Mouse (Mus musculus) ES-E14 (cell line): ENCODE measurements around the gene Gk2. TPM values are rescaled to one million over a fixed set of nuclear protein-coding genes. Genes with fewer than 3 reads are reported as not detected.

Experiments
- DNase-seq: peaks from one replicate; pipeline ENCODE4 v3.0.0-alpha.2; 2013; ENCODE audit warnings: low read depth, low spot score
- H3K27ac ChIP-seq: 2 replicates; pipeline ENCODE4 v1.5.1; 2012; ENCODE audit warnings: low read depth, mild to moderate bottlenecking, low read length, moderate library complexity, mixed read lengths; ENCODE audit not compliant: poor library complexity, insufficient read depth, severe bottlenecking
- H3K36me3 ChIP-seq: 2 replicates; pipeline ENCODE4 v1.6.1; 2012; ENCODE audit warnings: mild to moderate bottlenecking, low read length, moderate library complexity, mixed read lengths; ENCODE audit not compliant: control insufficient read depth, poor library complexity, insufficient read depth, severe bottlenecking
- H3K4me1 ChIP-seq, 2 experiments: fragments of 150-350 bp in 1 of 2; sonication (generic) in 1 of 2; 2 replicates each; pipeline ENCODE4 v1.6.1; 2012; ENCODE audit warnings: low read length in 2 of 2, mild to moderate bottlenecking in 1 of 2, mixed read lengths in 1 of 2; ENCODE audit not compliant: control insufficient read depth in 2 of 2, insufficient read depth in 2 of 2, poor library complexity in 1 of 2
- H3K4me3 ChIP-seq, 2 experiments: fragments of 150-350 bp in 1 of 2; sonication (generic) in 1 of 2; 2 replicates each; pipeline ENCODE4 v1.5.1; 2012; ENCODE audit warnings: low read length in 2 of 2, low read depth in 1 of 2, mild to moderate bottlenecking in 1 of 2, mixed read lengths in 1 of 2; ENCODE audit not compliant: insufficient read depth in 1 of 2, poor library complexity in 1 of 2, severe bottlenecking in 1 of 2
- H3K9ac ChIP-seq: 2 replicates; pipeline ENCODE4 v1.6.1; 2012; ENCODE audit warnings: low read depth, mild to moderate bottlenecking, low read length, mixed read lengths; ENCODE audit not compliant: poor library complexity, insufficient read depth, severe bottlenecking
- H3K9me3 ChIP-seq: fragments of 150-350 bp; sonication (generic); 2 replicates; pipeline ENCODE4 v1.6.1; 2012; ENCODE audit warnings: low read depth, mild to moderate bottlenecking, low read length; ENCODE audit not compliant: control insufficient read depth, insufficient read depth
- CHD2 ChIP-seq: IDR thresholded peaks from 2 replicates; pipeline ENCODE4 v1.6.1; 2014; ENCODE audit warnings: mild to moderate bottlenecking, low read depth, low read length, inconsistent platforms
- HCFC1 ChIP-seq: IDR thresholded peaks from 2 replicates; pipeline ENCODE4 v1.6.1; 2012; ENCODE audit warnings: low read length, inconsistent platforms, borderline replicate concordance; ENCODE audit not compliant: insufficient read depth
- MAFK ChIP-seq: IDR thresholded peaks from 2 replicates; pipeline ENCODE4 v1.6.1; 2014; ENCODE audit warnings: mild to moderate bottlenecking, low read depth, low read length, inconsistent platforms; ENCODE audit not compliant: insufficient read depth
- ZC3H11A ChIP-seq: IDR thresholded peaks from 2 replicates; pipeline ENCODE4 v1.6.1; 2012; ENCODE audit warnings: low read depth, mild to moderate bottlenecking, inconsistent platforms, low read length, borderline replicate concordance
- ZNF384 ChIP-seq: IDR thresholded peaks from 2 replicates; pipeline ENCODE4 v1.6.1; 2012; ENCODE audit warnings: low read depth, low read length, inconsistent platforms
- in situ Hi-C, 2 experiments: fragments of 600-800 bp; cut with MboI; formaldehyde crosslinking; loops; one replicate each; pipeline ENCODE4 v1.15.1; 2025; ENCODE audit warnings: low sequenced_read_pairs in 2 of 2, inconsistent platforms in 1 of 2; ENCODE audit not compliant: unreplicated experiment in 2 of 2
- total RNA-seq: library from RNA; depleted of rRNA; stranded (reverse); fragments of 300-350 nt; gene quantifications from 2 replicates; pipeline ENCODE4 v1.2.3, GENCODE M21; 2012

Gk2 gene
- total RNA-seq, 1 experiment = not detected

DNA sequence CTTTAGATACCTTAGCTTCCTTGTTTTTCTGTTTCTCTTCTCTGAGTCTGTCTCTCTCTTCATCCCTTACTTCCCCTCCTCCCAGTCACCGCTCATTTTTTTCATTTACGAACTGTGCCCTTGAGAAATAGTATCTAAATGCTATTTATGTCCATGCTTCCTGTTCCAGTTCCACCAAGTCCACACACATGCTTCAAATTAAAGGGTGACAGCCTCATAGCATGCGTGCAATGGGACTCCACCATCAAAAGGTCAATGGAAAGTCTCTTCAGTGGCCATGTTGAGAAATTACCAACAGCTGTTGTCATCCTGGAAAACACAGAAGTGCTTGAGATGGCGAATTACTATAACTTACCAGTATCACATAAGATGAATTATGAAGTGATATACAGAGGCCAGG is 5.4 kb downstream of the Gk2 start:
- H3K27ac ChIP-seq = no peak overlapping the region
- no peak for DNase-seq
- TF ChIP-seq CHD2 (no peak), ZNF384 (no peak), ZC3H11A (no peak), HCFC1 (no peak), MAFK (no peak)
- no peaks in the 10 kb centered on the region for H3K4me1 ChIP-seq
- in situ Hi-C loops = no loop called here
- no peak overlapping the region for H3K9ac ChIP-seq
- no peaks in the 10 kb centered on the region for H3K36me3 ChIP-seq
- H3K4me3 ChIP-seq = no peak overlapping the region
- no peaks in the 10 kb centered on the region for H3K9me3 ChIP-seq

DNA sequence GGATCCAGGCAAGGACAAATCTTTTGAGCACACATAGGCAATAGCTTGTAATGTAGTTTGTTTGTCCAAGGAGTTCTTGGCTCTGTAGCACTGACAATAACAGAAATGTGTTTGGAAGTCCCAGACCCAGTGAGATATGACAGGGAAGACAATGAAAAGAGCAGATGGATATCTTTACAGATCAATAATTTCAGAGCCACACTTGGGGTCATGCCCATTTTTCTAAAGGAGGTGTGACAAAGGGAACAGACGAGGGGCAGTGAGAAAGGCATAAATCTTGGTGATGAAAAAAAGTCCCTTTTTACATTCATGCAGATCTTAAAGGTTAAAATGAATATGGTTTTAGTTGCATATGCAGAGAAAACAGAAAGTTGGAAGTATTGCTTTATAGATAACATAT is 12.6 kb downstream of the Gk2 start:
- Histone ChIP-seq H3K27ac (no peak overlapping the region), H3K9ac (no peak overlapping the region), H3K9me3 (no peaks in the 10 kb centered on the region), H3K36me3 (no peaks in the 10 kb centered on the region), H3K4me1 (no peaks in the 10 kb centered on the region), H3K4me3 (no peak overlapping the region)
- in situ Hi-C loops = no loop called here
- TF ChIP-seq HCFC1 = no peak
- no peak for TF ChIP-seq ZC3H11A
- no peak for TF ChIP-seq ZNF384
- no peak for TF ChIP-seq MAFK
- TF ChIP-seq CHD2 = no peak
- no peak for DNase-seq

DNA sequence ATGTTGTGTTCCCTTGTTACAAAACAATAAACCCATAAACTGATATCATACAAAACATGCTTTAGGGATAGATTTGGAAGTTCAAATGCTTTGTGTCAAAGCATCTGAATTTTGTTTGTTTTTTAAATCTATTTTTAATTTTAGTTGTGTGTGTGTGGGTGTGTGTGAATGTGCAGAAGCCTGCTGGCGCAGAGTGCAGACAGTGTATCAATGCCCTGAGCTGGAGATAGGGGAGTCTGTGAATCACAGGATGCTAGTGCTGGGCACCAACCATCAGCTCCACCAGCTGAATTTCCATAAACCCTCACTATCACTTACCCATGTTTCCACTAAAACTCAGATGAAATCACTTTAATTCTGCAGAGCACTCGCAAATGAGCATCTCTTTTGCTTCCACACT is 24.3 kb downstream of the Gk2 start:
- in situ Hi-C loops = no loop called here
- no peak for DNase-seq
- TF ChIP-seq ZNF384 = no peak
- no peak for TF ChIP-seq HCFC1
- TF ChIP-seq CHD2 = no peak
- no peak for TF ChIP-seq MAFK
- TF ChIP-seq ZC3H11A = no peak
- Histone ChIP-seq H3K9ac (no peak overlapping the region), H3K36me3 (no peaks in the 10 kb centered on the region), H3K27ac (no peak overlapping the region), H3K4me3 (no peak overlapping the region), H3K9me3 (no peaks in the 10 kb centered on the region), H3K4me1 (no peaks in the 10 kb centered on the region)

DNA sequence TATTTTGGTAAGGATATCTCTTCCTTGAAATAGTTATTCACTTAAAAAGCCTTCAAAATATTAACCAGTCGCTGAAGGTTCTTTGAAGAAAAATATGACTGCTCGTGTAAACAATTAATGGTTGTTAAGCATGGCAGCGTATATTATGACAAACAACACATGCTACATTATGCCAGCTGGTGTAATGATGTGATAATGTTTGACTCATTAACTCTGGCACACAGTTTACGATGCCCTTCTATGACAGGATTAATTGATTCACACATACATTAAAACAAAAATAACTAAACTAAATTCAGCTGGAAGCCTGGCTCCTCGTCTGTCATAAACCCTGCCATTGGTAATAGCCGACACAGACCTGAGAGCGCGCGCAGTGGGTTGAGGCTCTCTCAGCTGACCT is 26.8 kb downstream of the Gk2 start:
- H3K36me3 ChIP-seq = no peaks in the 10 kb centered on the region
- H3K4me1 ChIP-seq = no peaks in the 10 kb centered on the region
- in situ Hi-C loops = no loop called here
- no peak for TF ChIP-seq ZNF384
- TF ChIP-seq MAFK = no peak
- no peak for TF ChIP-seq HCFC1
- no peak for TF ChIP-seq ZC3H11A
- no peak for TF ChIP-seq CHD2
- H3K9me3 ChIP-seq = no peaks in the 10 kb centered on the region
- H3K9ac ChIP-seq = no peak overlapping the region
- H3K4me3 ChIP-seq = no peak overlapping the region
- no peak overlapping the region for H3K27ac ChIP-seq
- DNase-seq = no peak

DNA sequence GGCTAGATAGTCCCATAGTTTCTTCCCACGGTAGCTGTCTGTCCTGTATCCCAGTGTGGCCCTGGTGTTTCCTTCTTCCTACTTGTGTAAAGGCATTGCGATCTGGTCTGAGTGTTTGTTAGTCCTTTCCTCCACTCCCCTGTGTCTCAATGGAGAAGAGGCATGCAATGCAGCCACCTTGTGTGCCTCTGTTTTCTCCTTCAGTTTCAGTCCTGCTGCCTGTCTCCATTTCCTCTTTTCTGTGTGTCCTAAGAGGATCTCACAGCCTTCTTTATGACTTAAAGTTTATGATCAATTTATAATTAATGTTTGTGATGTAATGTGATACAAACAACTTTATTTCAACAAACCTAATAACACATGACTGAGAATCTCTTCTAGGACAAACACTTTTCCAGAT is 35.2 kb downstream of the Gk2 start:
- Histone ChIP-seq H3K4me3 (no peak overlapping the region), H3K9me3 (no peaks in the 10 kb centered on the region), H3K36me3 (no peaks in the 10 kb centered on the region), H3K27ac (no peak overlapping the region), H3K4me1 (no peaks in the 10 kb centered on the region), H3K9ac (no peak overlapping the region)
- no peak for DNase-seq
- TF ChIP-seq ZC3H11A = no peak
- TF ChIP-seq HCFC1 = no peak
- no peak for TF ChIP-seq MAFK
- no peak for TF ChIP-seq ZNF384
- no peak for TF ChIP-seq CHD2
- in situ Hi-C loops = no loop called here
